Mouse (Mus musculus) forebrain, embryonic 13.5 days (tissue): ENCODE data around the gene 9430015G10Rik. TPM values are rescaled to one million over a fixed set of nuclear protein-coding genes. Genes with fewer than 3 reads are reported as not detected.
"Not testable (repeated sequence)": the region's sequence is repeated elsewhere in the genome, so short reads cannot be mapped to it uniquely, and the experiment has no call there.

Source experiments
- ATAC-seq: fragments of 200-750 bp; cut with Nextera tagmentation; 2 replicates; pipeline ENCODE4 v1.8.0; 2017
- H3K27ac ChIP-seq: fragments of 300-500 bp; sonication (generic); 2 replicates; pipeline ENCODE4 v1.5.1; 2015; ENCODE audit warnings: inconsistent platforms, mild to moderate bottlenecking, moderate library complexity
- H3K27me3 ChIP-seq: fragments of 300-500 bp; sonication (generic); 2 replicates; pipeline ENCODE4 v1.6.1; 2015; ENCODE audit warnings: mild to moderate bottlenecking, inconsistent platforms
- H3K36me3 ChIP-seq: fragments of 300-500 bp; sonication (generic); 2 replicates; pipeline ENCODE4 v1.6.1; 2015; ENCODE audit warnings: mild to moderate bottlenecking, inconsistent platforms; ENCODE audit not compliant: poor library complexity, severe bottlenecking
- H3K4me1 ChIP-seq: fragments of 300-500 bp; sonication (generic); 2 replicates; pipeline ENCODE4 v1.6.1; 2015; ENCODE audit warnings: inconsistent platforms
- H3K4me2 ChIP-seq: fragments of 300-500 bp; sonication (generic); 2 replicates; pipeline ENCODE4 v1.6.1; 2015; ENCODE audit warnings: inconsistent platforms, mild to moderate bottlenecking, moderate library complexity
- H3K4me3 ChIP-seq: fragments of 300-500 bp; sonication (generic); 2 replicates; pipeline ENCODE4 v1.5.1; 2015; ENCODE audit warnings: mild to moderate bottlenecking, inconsistent platforms
- H3K9ac ChIP-seq: fragments of 300-500 bp; sonication (generic); 2 replicates; pipeline ENCODE4 v1.6.1; 2015; ENCODE audit warnings: mild to moderate bottlenecking, inconsistent platforms
- H3K9me3 ChIP-seq: fragments of 300-500 bp; sonication (generic); replicated peaks from 2 replicates; pipeline ENCODE4 v1.6.1; 2016; ENCODE audit warnings: inconsistent platforms
- WGBS: fragments of 180-500 bp; shearing (Covaris S2); methylation state at CpG from one replicate; pipeline ENCODE4 v1.1.7; 2015; 5-methylcytosine and 5-hydroxymethylcytosine counted together
- polyA plus RNA-seq: library from polyadenylated mRNA; unstranded; fragments of >200 nt; fragmentation: Nextera tagmentation; extraction: Ambion mirVana; gene quantifications from 2 replicates; pipeline ENCODE4 v1.2.1, GENCODE M21; 2015

Gene 9430015G10Rik
- polyA plus RNA-seq, 1 experiment from 2014 or later: 46.2 TPM

GRCm38 (mm10) chr4:156135801-156136200, 26.0 kb downstream of the 9430015G10Rik start:
- Histone ChIP-seq H3K36me3 (no peaks in the 10 kb centered on the region), H3K9me3 (0 out of 2 replicates have a peak, but pooled peaks cover 8% of the 10 kb centered on the region), H3K4me2 (no peak overlapping the region), H3K27ac (no peak overlapping the region), H3K4me1 (no peaks in the 10 kb centered on the region), H3K9ac (no peak overlapping the region), H3K27me3 (no peaks in the 10 kb centered on the region), H3K4me3 (no peak overlapping the region)
- WGBS: 94% methylated on average over 14 of the region's 14 CpGs
- no peak for ATAC-seq

DNA sequence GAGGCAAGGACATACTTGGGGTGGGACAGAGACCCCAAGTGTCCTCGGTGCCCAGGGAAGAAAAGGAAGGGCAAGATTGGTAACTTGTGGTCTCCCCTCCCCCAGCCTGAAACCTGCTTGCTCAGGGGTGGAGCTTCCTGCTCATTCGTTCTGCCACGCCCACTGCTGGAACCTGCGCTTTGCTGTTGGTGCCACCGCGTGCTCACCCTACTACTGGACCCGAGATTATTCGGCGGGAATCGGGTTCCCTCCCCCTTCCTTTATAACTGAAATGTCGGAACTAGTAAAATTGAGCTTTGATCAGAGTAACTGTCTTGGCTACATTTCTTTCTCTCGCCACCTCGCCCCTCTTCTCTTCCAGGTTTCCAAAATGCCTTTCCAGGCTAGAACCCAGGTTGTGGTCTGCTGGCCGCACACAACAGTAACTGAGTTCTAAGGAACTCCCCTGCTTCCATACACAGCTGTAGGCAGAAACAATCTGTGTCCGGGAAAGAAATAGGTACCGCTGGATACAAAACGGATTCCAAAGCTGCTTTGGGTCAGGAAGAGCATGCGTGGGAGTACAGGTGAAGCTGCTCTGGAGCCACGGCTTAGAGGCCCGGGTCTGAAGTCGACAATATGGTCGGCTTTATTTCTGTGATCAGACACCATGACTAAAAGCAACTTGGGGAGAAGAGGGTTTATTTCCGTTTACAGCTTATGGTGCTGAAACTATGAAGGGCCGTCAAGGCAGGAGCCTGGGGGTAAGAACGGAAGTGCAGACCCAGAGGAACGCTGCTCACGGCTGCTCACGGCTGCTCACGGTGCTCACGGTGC, 26.7 kb downstream of the 9430015G10Rik start:
- Histone ChIP-seq H3K9me3 (0 out of 2 replicates have a peak, but pooled peaks cover 8% of the 10 kb centered on the region), H3K27ac (no peak overlapping the region), H3K9ac (no peak overlapping the region)

DNA sequence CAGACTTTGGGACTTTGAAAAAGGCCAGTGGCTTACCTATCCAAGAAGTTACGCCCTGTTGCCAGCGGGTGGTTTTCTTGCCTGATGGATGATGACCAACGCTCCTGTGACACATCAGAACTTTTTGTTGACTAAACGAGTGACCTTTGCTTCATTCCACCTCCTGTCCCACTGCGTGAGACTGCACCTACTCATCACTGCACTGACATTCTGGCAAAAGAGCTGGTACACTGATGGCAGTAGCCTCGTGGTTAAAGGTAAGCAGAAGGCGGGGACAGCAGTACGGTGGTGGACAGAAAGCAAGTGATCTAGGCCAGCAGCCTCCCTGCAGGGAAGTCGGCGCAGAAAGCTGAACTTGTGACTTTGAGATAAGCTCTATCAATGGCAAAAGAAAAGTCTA, 41.1 kb downstream of the 9430015G10Rik start:
- H3K4me3 ChIP-seq, H3K9me3 ChIP-seq: not testable (repeated sequence)
- 89% methylated on average over 10 of the region's 10 CpGs for WGBS

More for the DNA sequence above, 26.7 kb downstream of the 9430015G10Rik start:
- Histone ChIP-seq H3K4me3 (no peak overlapping the region), H3K4me1 (no peaks in the 10 kb centered on the region), H3K36me3 (no peaks in the 10 kb centered on the region), H3K27me3 (no peaks in the 10 kb centered on the region), H3K4me2 (no peak overlapping the region)
- no peak for ATAC-seq
- 95% methylated on average over 30 of the region's 30 CpGs for WGBS

DNA sequence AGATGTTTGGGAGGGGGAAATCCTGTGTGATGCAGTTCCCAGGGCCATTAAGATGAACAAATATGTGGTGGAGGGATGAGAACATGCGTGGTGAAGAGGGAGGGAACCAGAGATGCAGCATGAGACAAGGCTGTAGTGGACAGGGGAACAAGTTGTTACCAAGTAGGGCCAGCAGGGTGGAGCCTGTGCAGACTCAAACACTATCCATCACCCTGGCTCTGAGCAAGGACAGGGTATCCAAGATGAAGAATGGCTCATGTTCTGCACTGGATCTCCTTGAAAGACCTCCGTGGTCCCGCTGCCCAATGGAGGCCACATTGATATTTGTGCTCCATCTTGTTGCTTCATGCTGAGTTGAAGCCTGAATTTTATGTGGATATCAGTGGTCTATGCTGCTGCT, 45.0 kb downstream of the 9430015G10Rik start:
- no peak for ATAC-seq

More for the DNA sequence above, 41.1 kb downstream of the 9430015G10Rik start:
- not testable (repeated sequence) for H3K27me3 ChIP-seq, H3K36me3 ChIP-seq, H3K9ac ChIP-seq, H3K27ac ChIP-seq, ATAC-seq, H3K4me2 ChIP-seq, H3K4me1 ChIP-seq

DNA sequence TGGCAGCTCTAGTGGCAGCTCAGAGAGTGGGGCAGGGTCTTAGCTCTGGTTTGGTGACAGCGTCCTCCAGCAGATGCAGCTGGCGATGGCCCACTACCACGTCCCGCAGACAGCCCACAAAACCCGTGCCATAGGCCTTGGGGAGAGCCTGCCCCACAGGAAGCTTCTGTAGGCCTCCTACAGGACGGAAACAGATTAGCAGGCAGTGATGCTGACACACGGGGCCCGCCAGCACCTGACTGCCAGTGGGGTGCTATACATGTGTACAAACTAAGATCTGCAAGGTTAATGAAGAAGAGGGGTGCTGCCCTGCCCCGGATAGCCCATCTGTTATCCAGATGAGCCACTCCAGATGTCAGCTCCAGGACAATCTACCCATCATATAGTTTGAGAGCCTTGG, 56.7 kb downstream of the 9430015G10Rik start:
- no peak overlapping the region for H3K4me2 ChIP-seq
- ATAC-seq: no peak
- H3K36me3 ChIP-seq: peaks cover 98% of the 10 kb centered on the region
- H3K9me3 ChIP-seq: peaks cover 10% of the 10 kb centered on the region; the same call in 1 of the 2 replicates
- 93% methylated on average over 9 of the region's 9 CpGs for WGBS
- H3K4me3 ChIP-seq: no peak overlapping the region
- H3K4me1 ChIP-seq: no peaks in the 10 kb centered on the region
- H3K27me3 ChIP-seq: no peaks in the 10 kb centered on the region
- H3K27ac ChIP-seq: no peak overlapping the region
- H3K9ac ChIP-seq: no peak overlapping the region

More for the DNA sequence above, 45.0 kb downstream of the 9430015G10Rik start:
- H3K9me3 ChIP-seq: peaks cover 10% of the 10 kb centered on the region
- H3K4me3 ChIP-seq: no peak overlapping the region
- 90% methylated on average over 3 of the region's 3 CpGs for WGBS
- H3K4me2 ChIP-seq: no peak overlapping the region
- H3K4me1 ChIP-seq: no peaks in the 10 kb centered on the region
- H3K36me3 ChIP-seq: no peaks in the 10 kb centered on the region
- no peak overlapping the region for H3K9ac ChIP-seq
- no peaks in the 10 kb centered on the region for H3K27me3 ChIP-seq
- no peak overlapping the region for H3K27ac ChIP-seq

GRCm38 (mm10) chr4:156168611-156169010, 58.8 kb downstream of the 9430015G10Rik start:
- no peak for ATAC-seq
- no peaks in the 10 kb centered on the region for H3K4me1 ChIP-seq
- WGBS: 90% methylated on average over 7 of the region's 8 CpGs
- H3K4me3 ChIP-seq: no peak overlapping the region
- H3K9me3 ChIP-seq: no peaks in the 10 kb centered on the region
- no peaks in the 10 kb centered on the region for H3K27me3 ChIP-seq
- H3K27ac ChIP-seq: no peak overlapping the region
- H3K36me3 ChIP-seq: peaks cover 100% of the 10 kb centered on the region
- H3K9ac ChIP-seq: no peak overlapping the region
- H3K4me2 ChIP-seq: no peak overlapping the region

DNA sequence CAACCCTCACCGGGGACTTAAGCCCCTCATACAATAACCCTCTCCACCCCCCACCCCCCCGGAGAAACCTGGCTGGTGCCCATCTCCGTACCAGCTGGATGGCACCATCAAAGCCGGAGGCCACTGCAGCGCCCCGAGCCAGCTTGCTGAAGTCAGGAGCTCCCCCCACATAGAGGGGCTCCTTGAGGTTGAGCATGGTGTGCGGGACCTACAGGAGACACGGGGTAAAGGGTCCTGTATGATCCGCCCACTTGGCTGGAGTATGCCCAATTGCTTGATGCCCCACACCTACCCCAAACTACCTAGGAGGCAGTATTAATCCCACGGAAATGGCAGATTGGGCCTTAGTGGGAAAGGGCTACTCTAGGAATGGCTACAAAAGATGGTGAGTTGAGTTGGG, 59.3 kb downstream of the 9430015G10Rik start:
- 93% methylated on average over 10 of the region's 10 CpGs for WGBS
- no peak overlapping the region for H3K27ac ChIP-seq
- ATAC-seq: no peak
- H3K9me3 ChIP-seq: no peaks in the 10 kb centered on the region
- H3K4me1 ChIP-seq: no peaks in the 10 kb centered on the region
- no peak overlapping the region for H3K9ac ChIP-seq
- H3K36me3 ChIP-seq: peaks cover 100% of the 10 kb centered on the region
- no peaks in the 10 kb centered on the region for H3K27me3 ChIP-seq
- no peak overlapping the region for H3K4me3 ChIP-seq
- H3K4me2 ChIP-seq: no peak overlapping the region

DNA sequence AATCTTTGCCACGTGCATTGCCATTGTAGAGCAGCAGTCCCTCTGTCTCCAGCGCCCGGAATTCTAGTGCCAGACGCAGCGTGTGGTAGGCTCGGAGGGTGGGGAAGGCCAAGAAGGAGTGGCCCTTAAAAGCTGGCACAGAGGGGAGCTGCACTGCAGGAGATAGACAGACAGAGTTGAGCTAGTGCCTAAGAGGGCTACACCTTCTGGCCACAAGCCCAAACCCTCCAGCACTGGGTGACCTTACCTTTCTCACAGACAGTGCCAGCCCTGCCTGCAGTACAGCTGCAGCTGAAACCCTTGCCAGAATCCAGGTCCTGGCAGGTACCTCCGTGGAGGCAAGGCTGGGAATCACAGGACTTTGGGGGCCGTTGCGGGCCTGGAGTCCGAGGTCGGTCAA, 62.0 kb downstream of the 9430015G10Rik start:
- no peak overlapping the region for H3K4me2 ChIP-seq
- no peaks in the 10 kb centered on the region for H3K27me3 ChIP-seq
- H3K4me1 ChIP-seq: no peaks in the 10 kb centered on the region
- H3K9me3 ChIP-seq: no peaks in the 10 kb centered on the region
- no peak for ATAC-seq
- WGBS: 93% methylated on average over 11 of the region's 11 CpGs
- H3K36me3 ChIP-seq: peaks cover 100% of the 10 kb centered on the region
- H3K4me3 ChIP-seq: no peak overlapping the region
- H3K9ac ChIP-seq: no peak overlapping the region
- H3K27ac ChIP-seq: no peak overlapping the region

Other genes with a start within 250 kb of the 9430015G10Rik start
- 0.58 and 0.72 TPM in 2 replicates for gene Tas1r3, start 246.6 kb upstream of the 9430015G10Rik start, polyA plus RNA-seq
- gene Cptp, start 240.5 kb upstream of the 9430015G10Rik start, polyA plus RNA-seq: 19.1 and 22.3 TPM in 2 replicates
- 96.2 and 106 TPM in 2 replicates for gene Ints11, start 240.4 kb upstream of the 9430015G10Rik start, polyA plus RNA-seq
- 46.5 and 54.2 TPM in 2 replicates for gene Pusl1, start 218.2 kb upstream of the 9430015G10Rik start, polyA plus RNA-seq
- 51.0 and 56.7 TPM in 2 replicates for gene Acap3, start 218.2 kb upstream of the 9430015G10Rik start, polyA plus RNA-seq
- gene Ube2j2, start 166.2 kb upstream of the 9430015G10Rik start, polyA plus RNA-seq: 131 and 136 TPM in 2 replicates
- gene C1qtnf12, start 147.7 kb upstream of the 9430015G10Rik start, polyA plus RNA-seq: 7.0 and 10.1 TPM in 2 replicates
- gene B3galt6, start 117.3 kb upstream of the 9430015G10Rik start, polyA plus RNA-seq: 21.0 and 21.8 TPM in 2 replicates
- gene Sdf4, start 117.1 kb upstream of the 9430015G10Rik start, polyA plus RNA-seq: 113 and 118 TPM in 2 replicates
- gene Tnfrsf4, start 96.1 kb upstream of the 9430015G10Rik start, polyA plus RNA-seq: 0.63 and 1.1 TPM in 2 replicates
- 0.83 and 0.98 TPM in 2 replicates for gene Tnfrsf18, start 83.8 kb upstream of the 9430015G10Rik start, polyA plus RNA-seq
- not detected in 2 replicates for gene Ttll10, start 50.6 kb upstream of the 9430015G10Rik start, polyA plus RNA-seq
- gene Rnf223, start 20.5 kb downstream of the 9430015G10Rik start, polyA plus RNA-seq: 0.81 and 0.87 TPM in 2 replicates
- 91.4 and 107 TPM in 2 replicates for gene Agrn, start 87.5 kb downstream of the 9430015G10Rik start, polyA plus RNA-seq
- gene Isg15, start 90.8 kb downstream of the 9430015G10Rik start, polyA plus RNA-seq: 1.3 TPM in 2 replicates
- gene AW011738, start 93.3 kb downstream of the 9430015G10Rik start, polyA plus RNA-seq: 6.2 and 7.6 TPM in 2 replicates
- 1.2 and 1.6 TPM in 2 replicates for gene Perm1, start 105.9 kb downstream of the 9430015G10Rik start, polyA plus RNA-seq
- gene Plekhn1, start 124.9 kb downstream of the 9430015G10Rik start, polyA plus RNA-seq: 22.4 and 26.2 TPM in 2 replicates
- gene Noc2l, start 126.0 kb downstream of the 9430015G10Rik start, polyA plus RNA-seq: 62.8 and 64.9 TPM in 2 replicates
- gene Samd11, start 145.7 kb downstream of the 9430015G10Rik start, polyA plus RNA-seq: 0.85 and 1.5 TPM in 2 replicates
- not detected in 2 replicates for gene Vmn2r-ps159, start 221.1 kb downstream of the 9430015G10Rik start, polyA plus RNA-seq